Mouse (Mus musculus): ENCODE measurements at regions not wholly inside any gene's neighbourhood (a gene's known extent, or its start where the extent isn't known, plus 50 kb on each side); places are given as distances from the start of the nearest gene placed in this dataset.
A peak's percentile ranks its signal among the peaks of the same experiment; 100 is the strongest.

DNA sequence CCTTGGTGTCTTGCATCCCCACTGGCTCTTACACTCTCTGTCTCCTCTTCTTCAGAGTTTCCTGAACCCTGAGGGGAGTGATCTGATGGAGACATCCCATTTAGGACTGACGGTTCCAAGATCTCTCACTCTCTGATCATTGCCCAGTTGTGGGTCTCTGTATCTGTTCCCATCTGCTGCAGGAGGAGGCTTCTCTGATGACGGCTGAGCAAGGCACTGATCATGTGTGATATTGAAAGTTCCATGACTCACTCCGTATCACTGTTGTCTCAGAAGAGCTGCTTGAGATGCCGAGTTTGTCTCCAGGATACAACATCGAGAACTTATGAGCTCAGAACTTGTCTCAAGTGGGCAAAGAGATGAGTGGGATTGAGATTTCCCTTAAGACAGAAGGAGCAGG, 178.7 kb upstream of the Cxcr4 start:
- DNase-seq: no peak

DNA sequence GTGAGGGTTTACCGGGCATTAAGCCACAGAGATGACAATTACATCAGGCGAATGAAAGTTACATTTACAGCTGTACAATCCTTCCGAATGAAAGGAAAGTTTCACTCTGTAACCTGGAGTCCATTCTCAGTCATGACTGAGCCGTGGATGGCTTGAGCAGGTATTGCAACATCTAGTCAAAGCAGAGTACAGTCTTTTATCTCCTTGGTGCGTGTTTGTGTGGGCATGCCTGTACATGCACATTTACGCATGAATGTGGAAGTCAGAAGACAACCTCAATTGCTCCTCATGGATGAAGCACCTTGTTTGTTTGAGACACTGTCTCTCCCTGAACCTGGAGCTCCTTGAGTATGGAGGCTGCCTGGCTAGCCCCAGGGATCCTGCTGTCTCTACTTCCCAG, 175.9 kb upstream of the Cxcr4 start:
- no peak for DNase-seq

DNA sequence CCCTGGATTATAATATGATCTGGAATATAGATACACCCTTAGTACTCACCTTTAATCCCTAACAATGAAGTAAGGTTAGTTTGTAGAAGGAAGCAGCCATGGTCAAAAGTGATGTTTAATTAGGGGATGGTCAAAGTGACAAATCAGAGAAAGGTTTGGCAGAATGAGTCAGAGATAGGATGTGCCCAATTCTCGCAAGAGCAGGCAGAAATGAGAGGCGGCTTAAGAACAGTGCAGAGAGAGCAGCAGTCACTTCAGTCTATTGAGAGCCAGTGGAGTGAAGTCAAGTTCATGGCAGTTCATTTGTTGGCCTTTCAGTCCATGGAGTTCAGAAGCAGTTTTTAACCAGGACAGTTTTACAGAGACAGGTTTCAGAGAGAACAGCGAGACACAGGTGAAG, 175.3 kb upstream of the Cxcr4 start:
- no peak for DNase-seq

DNA sequence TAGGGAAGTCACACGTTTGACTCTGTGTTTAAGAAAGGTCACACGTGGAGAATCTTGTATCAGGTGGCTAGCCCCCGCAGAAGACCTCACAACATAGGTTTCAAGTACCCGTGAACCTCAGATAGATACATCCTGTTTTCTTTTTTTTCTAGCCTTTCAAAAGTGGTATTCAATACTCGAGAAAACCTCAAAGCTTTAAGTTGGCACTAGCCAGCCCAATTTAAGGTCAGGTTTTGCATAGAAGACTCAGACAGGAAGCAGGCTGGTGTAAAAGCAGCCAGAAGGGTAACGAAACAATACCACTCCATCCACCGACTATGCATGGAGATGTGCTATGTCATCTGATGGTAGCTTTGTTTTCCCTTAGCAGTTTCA, 174.8 kb upstream of the Cxcr4 start:
- DNase-seq: no peak

DNA sequence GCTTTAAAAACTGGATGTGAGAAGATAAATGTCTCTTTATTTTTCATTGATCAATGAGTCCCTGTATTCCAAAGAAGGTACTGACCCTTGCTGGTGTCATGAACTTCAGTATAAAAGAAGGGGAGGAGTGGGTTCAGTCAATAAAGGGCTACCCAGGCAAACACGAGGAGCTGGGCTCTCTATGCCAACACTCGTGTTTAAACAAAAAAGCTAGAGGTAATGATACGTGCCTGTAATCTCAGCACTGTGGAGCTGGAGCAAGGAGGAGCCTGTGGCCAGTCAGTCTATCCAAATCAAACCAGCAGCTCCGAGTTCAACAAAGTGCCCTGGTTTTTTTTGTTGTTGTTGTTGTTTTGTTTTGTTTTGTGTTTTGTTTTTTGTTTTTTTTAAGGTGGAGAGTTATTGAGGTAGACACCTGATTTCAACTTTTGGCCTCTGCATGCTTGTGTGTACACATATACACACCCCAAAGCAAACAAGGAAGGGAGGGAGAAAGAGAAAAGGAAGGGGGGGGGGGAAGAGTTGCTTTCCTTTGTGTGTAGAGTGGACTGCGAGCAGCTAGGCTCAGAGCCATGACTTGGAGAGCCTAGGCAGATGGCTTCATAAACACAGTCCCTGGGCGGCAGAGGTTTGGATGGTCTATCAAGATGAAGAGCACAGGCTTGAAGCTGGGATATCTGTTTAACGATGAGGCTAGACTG, 174.2 kb upstream of the Cxcr4 start:
- DNase-seq: no peak

DNA sequence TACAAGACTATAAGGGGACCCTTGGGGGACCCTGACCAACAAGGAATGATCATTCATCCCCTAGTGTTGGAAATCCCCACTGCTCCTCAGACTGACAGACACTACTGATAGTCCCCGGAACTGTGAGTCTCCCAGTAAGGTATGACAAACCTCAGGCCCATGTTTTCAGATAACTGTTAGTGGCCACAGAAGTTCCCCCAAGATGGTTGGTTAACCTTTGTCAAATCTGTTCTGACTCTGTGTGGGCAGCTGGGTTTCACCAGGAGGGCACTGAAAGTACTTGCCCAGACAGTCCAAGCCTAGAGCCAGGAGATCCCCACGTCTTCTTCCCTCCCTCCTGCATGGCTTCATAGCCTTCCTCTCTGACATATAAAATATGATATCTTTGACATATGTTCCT, 173.5 kb upstream of the Cxcr4 start:
- DNase-seq: no peak

DNA sequence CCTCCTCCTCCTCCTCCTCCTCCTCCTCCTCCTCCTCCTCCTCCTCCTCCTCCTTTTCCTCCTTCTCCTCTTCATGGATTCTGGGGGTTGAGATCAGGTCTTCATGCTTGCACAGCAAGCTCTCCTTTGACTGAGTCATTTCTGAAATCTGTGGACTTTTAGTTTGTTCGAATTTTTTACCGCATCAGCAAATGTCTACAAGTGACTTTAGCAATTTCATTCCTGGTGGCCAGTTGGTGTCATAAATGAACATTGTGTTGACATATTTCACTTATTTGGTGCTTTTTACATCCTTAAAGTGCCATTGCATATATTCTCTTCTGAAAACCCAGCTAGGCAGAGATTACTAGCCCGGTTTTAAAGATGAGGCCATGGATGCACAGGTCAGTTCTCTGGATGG, 173.0 kb upstream of the Cxcr4 start:
- no peak for DNase-seq

DNA sequence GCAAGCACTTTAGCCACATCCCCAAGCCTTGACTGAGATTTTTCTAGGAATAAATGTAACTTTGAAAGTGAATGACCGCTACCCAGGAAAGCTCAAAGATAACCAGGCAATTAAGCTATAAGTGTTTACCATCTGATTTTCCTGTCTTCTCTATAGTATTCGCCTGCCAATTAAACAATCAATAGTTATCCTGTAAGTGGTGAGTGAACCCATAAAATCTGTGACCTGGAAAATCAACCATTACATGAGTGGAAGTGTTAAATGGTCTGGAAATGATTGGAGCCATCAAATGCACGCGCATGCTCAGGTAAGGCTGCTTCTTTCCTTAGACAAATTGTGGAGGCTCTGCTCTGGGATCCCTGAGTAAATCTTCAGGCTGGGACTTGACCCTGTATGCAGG, 170.8 kb upstream of the Cxcr4 start:
- DNase-seq: no peak

DNA sequence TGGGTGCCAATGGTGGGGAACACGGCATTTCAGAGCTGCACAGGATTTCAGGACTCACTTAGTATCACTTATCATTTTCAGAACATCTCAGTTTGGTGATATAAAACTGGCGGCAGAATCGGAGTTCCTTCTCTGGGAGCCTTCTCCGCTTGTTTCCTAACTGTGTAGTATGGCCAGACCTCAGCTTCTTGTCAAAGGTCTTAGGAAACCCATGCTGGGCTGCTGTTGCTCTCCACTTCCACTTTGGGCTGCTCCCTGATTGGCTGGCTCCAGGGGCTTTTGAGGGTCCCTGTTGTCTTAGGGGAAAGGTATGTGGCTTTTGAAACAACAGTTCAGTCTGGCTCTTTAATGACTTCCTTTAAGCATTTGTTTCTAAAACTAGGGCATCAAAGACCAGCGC, 170.0 kb upstream of the Cxcr4 start:
- no peak for DNase-seq

DNA sequence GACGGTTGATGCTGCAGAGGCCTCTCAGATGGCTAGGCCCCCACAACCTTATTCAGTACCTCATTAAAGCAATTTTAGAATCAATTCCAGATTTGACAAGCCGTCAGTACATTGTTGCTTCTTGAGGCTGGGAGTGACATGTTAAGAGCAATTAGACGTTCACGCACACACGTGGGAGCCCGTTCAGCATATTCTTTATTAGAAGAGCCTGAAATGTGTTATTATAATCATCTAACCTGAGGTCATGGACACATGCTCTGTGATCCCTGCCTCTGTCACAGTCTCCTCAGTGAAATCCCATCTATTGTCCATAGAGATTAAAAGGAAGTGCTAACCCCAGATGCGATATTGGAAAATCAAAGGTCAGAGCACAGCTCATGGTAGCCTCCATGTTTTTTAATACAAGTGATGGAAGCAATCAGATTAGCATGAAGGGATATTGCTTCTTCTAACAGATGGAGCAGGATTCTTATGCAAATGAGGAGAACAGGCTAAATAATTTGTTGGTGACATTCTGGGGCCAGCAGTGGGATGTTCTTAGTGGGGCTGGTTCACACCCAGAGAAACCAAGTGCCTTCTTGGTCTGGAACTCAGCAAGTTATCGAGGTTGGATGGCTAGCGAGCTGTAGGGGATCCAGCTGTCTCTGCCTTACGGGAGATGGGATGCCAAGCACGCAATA, 166.8 kb upstream of the Cxcr4 start:
- no peak for DNase-seq

DNA sequence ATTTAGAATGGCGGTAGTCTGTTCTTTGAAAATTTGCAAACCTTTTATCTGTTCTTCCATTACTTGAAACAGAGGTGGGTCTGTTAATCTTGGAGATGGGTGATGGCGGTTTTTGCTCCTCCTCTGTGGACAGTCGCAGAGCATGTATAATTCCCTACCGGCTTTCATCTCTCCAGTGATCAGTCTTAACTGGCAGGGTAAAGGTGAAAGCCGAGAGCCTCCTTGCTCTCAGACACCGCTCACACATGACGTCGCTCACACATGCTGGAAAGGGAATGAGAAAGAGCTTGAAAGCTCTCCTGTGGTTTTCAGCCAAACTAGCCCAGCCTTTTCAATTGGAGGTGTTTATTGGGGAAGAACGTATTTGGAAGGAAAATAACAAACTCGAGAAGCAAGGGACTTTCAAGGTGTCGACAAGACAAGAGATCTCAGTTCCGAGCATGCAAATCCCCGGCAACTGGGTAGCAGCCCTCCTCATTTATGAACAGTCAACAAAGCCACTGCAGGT, 166.3 kb upstream of the Cxcr4 start:
- DNase-seq: no peak

DNA sequence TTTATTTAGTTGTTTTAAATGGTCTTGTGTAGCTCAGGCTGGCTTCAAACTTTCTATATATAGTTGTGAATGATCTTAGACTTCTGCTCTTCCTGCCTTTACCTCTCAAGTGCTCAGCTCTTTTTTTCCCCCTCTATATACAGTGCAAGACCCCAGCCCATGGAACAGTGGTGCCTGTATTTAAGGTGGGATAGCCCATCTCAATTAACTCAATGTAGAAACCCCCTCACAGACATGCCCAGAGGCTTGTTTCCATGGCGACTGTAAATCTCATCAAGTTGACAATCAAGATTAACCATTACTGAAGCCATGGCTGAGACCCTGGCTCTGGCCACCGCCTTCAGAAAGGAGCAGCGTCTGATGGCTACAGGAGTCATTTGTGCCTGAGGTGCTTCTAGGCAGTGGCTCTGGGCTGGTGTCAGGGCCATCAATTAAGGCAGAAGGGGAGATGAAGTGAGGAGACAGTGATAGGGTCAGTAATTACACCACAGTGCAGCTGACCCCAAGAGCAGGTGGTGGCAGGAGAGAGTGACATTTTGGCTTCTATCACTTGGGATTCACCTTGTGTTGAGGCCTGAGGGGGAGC, 161.4 kb upstream of the Cxcr4 start:
- no peak for DNase-seq

DNA sequence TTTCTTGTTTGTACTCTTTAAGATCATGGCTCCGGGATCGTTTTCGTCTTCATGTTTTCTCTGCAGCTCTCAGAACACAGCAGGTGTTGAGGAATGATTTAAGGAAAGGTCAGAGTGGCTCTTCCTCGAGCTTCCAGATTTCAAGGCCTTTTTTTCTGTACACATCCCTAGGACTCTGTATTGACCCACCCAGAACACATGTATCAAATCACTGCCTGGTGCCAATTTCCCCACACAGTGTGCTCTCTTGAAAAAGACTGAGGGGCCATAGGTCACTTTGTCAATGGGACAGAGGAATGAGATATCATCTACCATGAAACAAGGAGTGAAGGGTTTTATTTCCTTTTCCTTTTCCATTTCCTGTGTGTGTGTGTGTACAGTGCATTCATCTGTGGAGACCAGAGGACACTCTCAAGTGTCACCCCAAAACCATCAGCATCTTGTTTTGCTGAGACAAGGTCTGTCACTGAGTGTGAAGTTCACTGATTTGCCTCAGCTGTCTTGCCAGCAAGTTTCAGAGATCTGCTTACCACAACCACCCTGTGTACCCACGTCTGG, 157.4 kb upstream of the Cxcr4 start:
- DNase-seq: no peak

DNA sequence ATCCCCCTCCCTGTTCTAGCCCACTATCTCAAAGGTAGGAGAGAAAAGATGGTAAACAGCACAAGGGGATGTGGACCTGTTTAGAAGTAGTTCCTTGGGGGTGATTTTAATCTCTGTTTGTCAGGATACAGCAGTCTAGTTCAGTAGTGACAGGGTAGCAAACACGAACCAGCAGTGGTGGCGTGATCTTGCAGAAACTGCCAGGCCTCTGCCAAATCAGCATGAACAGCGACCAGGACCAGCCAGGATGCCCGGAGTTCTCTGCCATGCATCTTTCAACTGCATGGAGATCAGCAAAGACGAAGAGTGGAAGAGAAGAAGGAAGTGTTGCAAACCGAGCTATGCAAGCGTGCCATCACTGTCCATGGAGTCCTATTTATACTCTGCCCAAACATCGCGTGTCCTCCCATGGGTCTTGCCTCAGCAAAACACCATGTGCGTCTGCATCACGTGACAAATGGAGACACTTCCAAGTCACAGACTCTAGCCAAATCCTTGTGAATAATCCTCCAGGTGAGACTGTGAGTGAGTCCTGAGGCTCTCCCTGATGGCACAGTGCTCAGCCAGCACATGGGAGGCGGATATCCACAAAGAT, 155.2 kb upstream of the Cxcr4 start:
- no peak for DNase-seq

DNA sequence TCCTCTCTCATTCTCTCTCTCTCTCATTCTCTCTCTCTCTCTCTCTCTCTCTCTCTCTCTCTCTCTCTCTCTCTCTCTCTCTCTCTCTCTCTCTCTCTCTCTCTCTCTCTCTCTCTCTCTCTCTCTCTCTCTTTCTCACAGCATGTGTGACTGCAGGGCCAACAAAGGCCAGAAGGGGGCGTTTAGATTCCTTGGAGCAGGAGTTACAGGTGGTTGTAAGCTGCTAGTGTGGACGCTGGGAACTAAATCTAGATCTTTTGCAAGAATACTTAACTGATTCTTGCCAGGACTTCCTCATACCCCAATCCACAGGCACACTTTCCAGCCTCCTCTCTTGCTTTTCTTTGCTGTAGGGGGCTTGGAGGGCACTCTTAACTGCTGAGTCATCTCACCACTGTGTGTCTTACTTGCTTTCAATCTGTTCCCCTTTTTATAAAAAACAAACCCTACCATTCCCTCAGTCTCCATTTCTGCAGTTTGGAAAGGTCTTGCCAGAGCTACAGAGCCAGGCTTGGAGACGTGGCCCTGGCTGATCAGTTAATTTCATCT, 154.4 kb upstream of the Cxcr4 start:
- DNase-seq: no peak

DNA sequence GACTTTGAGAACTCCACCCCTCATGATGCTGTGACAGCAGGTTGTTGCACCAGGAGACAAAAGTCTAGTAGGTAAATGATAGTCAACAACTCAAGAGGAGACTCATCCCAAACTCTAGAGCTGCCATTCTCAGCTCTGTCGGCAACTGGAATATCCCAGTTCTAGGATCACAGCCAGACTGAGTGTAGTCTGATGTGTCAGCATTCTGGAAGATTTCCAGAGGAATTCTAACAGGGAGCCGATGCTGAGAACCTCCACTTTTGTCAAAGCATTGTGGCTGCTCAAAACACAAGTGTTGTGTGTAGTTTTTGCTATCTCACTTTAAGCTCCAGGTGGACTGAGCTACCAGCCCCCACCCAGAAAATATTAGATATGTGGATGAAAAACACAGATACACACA, 148.5 kb upstream of the Cxcr4 start:
- DNase-seq: no peak

DNA sequence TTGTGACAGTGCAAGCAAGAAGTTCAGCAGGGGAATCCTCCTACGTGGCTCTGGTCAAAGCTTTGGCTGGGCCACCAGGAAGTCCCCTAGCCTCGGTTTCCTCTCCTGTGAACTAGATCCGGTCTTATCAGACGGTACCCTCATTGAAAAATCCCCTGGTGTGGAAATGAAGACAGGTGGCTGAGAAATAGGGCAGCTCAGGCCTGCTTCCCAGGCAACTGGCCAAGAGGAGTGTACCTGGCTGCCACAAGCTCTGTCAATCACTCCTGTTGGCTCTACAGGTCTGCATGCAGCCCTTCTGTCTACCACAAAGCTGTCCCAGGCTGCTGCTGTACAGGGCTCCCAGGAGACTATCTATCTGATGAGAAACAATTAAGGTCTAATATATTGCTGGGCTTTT, 146.1 kb upstream of the Cxcr4 start:
- no peak for DNase-seq

DNA sequence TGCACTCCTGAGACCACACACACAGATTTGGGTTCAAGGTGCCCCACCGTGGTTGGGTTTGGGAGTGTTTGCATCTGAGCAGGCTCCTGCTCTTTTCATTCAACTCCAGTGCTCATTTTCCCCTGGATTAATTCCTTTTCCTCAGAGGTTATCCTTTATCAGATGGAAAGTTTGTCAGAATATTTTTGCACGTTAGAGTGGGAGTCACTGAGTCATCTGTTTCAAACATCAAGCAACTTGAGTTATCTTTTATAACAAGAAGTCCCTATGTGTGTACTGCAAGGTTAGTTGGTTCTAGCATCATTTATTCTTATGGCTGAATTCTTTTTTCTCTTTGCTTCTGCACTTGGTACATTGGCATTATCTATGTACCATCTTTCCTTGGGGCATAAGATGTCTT, 142.8 kb upstream of the Cxcr4 start:
- DNase-seq: no peak

DNA sequence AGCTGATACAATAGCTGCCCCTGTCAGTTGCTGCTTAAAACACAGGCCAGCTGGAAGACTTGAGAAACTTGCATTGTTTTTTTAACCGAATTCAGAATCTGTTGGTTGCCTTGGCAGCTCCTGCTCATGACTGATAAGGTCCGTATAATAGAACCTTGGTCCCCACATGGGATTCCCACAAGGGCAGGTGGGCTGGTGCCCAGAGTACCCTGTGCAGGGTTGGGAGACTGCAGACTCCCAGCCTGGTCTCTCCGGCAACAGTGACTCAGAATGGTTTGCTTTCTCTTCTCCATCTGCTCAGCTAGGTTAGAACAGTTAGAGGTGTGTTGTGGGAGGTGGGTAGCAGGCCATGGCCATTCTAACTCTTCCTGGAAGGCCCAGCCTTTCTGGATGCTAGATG, 139.4 kb upstream of the Cxcr4 start:
- DNase-seq: no peak

DNA sequence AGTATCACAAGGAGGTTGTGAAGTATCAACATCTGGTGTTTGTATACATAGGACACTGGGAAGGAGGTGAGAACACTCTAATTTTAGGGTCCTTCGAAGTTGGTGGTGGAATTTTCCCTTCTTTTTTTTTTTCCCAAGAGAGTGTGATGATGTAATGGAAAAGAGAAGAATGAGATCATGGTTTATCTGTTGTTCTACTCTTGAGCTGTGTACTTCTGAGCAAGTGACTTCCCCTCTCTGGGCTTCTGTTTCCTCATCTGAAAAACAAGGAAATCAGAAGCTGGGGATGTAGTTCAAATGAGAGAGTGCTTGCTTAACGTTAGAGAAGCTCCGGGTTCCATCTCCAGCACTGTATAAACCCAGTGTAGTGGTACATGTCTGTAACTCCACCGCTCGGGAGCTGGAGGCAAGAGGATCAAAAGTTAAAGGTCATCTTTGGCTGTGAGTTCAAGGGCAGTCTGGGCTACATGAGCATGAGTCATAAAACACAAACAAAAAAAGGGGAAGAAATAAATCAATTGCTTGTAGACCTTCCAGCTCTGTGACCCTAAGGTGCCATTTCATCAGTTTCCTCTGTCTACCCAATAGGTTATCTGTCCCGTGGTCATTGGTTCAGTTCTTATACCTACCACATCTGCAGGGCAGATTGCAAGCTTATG, 132.5 kb upstream of the Cxcr4 start:
- no peak for DNase-seq

DNA sequence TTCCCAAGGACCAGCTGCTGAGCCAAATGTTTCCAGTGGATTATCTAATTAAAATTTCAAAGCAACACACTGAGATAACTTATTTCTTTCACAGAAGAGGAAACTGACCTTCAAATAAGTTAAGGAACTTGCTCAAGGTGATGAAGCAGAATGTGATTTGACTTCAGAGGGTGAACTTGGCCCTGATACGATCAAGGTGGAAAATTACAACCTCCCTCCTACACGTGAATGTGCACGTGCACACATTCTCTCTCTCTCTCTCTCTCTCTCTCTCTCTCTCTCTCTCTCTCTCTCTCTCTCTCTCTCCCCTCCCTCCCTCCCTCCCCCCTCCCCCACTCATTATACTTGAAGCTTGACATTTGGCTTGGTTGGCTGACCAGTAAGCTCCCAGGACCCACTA, 131.8 kb upstream of the Cxcr4 start:
- DNase-seq: peak; percentile 36

DNA sequence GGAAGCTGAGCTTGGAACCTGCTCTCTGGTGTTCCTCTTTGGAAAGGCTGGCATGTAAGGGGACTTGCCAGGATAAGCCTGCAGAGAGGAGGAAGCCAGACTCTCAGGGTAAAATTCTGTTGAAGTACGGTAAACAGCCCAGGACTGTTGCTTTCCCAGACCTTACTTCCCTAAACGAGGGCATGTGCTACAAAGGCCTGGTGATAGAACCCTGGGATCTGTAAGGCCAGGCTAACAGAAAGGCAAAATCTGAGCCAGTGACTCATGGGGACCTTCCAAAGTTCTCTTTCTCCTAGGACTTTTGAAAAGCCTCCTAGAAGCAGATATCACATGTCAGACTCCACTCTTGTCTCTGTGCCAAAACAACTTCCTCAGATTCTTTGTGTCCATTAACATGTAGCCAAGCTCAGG, 130.0 kb upstream of the Cxcr4 start:
- no peak for DNase-seq

DNA sequence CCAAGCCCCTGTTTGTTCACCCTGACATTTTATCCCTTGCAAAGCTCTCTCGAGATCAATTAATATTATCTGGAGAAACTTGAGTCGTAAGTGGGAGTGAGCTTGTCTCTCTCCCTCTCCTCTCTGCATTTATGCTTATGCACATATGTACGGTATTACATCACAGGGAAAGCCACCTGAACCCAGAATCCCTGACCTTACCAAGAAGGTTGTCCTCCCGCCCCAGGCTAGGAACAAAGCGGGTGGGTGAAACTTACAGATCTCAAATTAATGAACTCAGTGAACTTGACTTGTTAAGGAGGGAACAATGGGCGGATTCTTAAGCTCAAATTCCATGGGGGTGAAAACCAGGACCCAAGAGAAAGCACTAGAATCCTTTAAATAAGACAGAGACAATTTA, 122.8 kb upstream of the Cxcr4 start:
- DNase-seq: no peak
